Mouse (Mus musculus): ENCODE measurements around the gene Zp3.

The Zp3 gene

GRCm38 (mm10) chr5:135962125-135962491, 17.8 kb upstream of the Zp3 start:
- DNase-seq (ENCODE audit: low spot score): no peak

- DNase-seq (ENCODE audit: low spot score): peak; percentile 100
These were observed 17.2 kb upstream of the Zp3 start for GRCm38 (mm10) chr5:135962492-135963279.

- peak; percentile 45 for DNase-seq (ENCODE audit: low spot score)
These were observed 16.6 kb upstream of the Zp3 start for GRCm38 (mm10) chr5:135963280-135963627.

- DNase-seq (ENCODE audit: low spot score): no peak
These were observed 14.4 kb upstream of the Zp3 start for GRCm38 (mm10) chr5:135965501-135965930.

GRCm38 (mm10) chr5:135966866-135967265, 13.0 kb upstream of the Zp3 start:
- DNase-seq (ENCODE audit: low spot score): no peak

GRCm38 (mm10) chr5:135968781-135969180, 11.1 kb upstream of the Zp3 start:
- peak; percentile 66 for DNase-seq (ENCODE audit: low spot score)

- no peak for DNase-seq (ENCODE audit: low spot score)
These were observed 9.7 kb upstream of the Zp3 start for GRCm38 (mm10) chr5:135970247-135970646.

- DNase-seq (ENCODE audit: low spot score): no peak
These were observed 8.0 kb upstream of the Zp3 start for GRCm38 (mm10) chr5:135971876-135972275.

- no peak for DNase-seq (ENCODE audit: low spot score)
These were observed 5.5 kb upstream of the Zp3 start, which contains the start of gene Ssc4d for GRCm38 (mm10) chr5:135974365-135974764. TSS of gene Ssc4d (minus strand) at chr5:135974531.

- no peak for DNase-seq (ENCODE audit: low spot score)
These were observed 3.8 kb upstream of the Zp3 start for GRCm38 (mm10) chr5:135975893-135976668.

- no peak for DNase-seq (ENCODE audit: low spot score)
These were observed 518 bp upstream of the Zp3 start for GRCm38 (mm10) chr5:135979381-135979780.

- peak; percentile 91 for DNase-seq (ENCODE audit: low spot score)
These were observed 2.5 kb downstream of the Zp3 start for GRCm38 (mm10) chr5:135982398-135982797.

GRCm38 (mm10) chr5:135984546-135985044, 4.7 kb downstream of the Zp3 start:
- DNase-seq (ENCODE audit: low spot score): no peak

- DNase-seq (ENCODE audit: low spot score): peak; percentile 69
These were observed 7.3 kb downstream of the Zp3 start for GRCm38 (mm10) chr5:135987248-135987647.

- DNase-seq (ENCODE audit: low spot score): no peak
These were observed 10.7 kb downstream of the Zp3 start for GRCm38 (mm10) chr5:135990601-135991000.

- DNase-seq (ENCODE audit: low spot score): no peak
These were observed 13.6 kb downstream of the Zp3 start for GRCm38 (mm10) chr5:135993381-135993965.

GRCm38 (mm10) chr5:135994335-135994724, 14.4 kb downstream of the Zp3 start:
- no peak for DNase-seq (ENCODE audit: low spot score)

- DNase-seq (ENCODE audit: low spot score): peak; percentile 88
These were observed 15.1 kb downstream of the Zp3 start, which contains the start of gene Dtx2 for GRCm38 (mm10) chr5:135994725-135995687. TSS of gene Dtx2 (plus strand) at chr5:135994800.

GRCm38 (mm10) chr5:135996162-135996561, 16.3 kb downstream of the Zp3 start:
- DNase-seq (ENCODE audit: low spot score): peak; percentile 38

- no peak for DNase-seq (ENCODE audit: low spot score)
These were observed 21.3 kb downstream of the Zp3 start for GRCm38 (mm10) chr5:136001222-136001621.

- no peak for DNase-seq (ENCODE audit: low spot score)
These were observed 22.4 kb downstream of the Zp3 start for GRCm38 (mm10) chr5:136002325-136002724.
